Mouse (Mus musculus) mouse trophoblast stem cell (cell line): ENCODE results near the gene Vmn2r29.
"Not testable (repeated sequence)": the region's sequence is repeated elsewhere in the genome, so short reads cannot be mapped to it uniquely, and the experiment has no call there.

Source experiments
- in situ Hi-C, 2 experiments: fragments of 300-500 bp; cut with MseI, MboI; formaldehyde crosslinking; loops; 2 replicates in 1 of 2; 3 replicates in 1 of 2; pipeline ENCODE4 v1.15.1; 2025

Vmn2r29 gene

DNA sequence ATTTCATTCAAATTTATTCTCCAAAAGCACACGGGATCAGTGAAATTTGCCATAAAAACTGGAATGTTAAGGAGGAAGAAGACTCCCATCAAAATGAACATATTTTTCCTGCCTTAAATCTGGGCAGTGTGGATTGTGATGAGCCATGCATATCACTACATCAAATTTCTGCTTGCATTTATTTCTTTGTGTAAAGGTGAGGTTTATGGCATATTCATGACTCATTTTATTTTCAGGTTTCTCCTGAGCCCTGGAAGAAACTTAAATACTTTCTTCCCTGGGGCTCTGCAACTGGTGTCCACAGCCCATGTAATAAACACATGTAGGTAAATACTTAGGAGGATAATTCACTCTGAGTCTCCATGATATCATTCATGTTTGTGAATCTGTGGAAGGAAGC, at the start of gene Vmn2r29:
Gene Vmn2r29 (minus strand): TSS at position 101 of the 400 bp plus-strand sequence.
- in situ Hi-C loops = not testable (repeated sequence)

- in situ Hi-C loops = loop anchor here (25.0 kb wide), 3 partner anchors 333 to 583 kb away; partner anchors contain the start of genes Peg3 (in 1 of the 2) and Usp29 (in 1 of the 2)
Observed at GRCm38 (mm10) chr7:7295595-7295994, 48.5 kb upstream of the Vmn2r29 start.

- in situ Hi-C loops = loop anchor here (10.0 to 25.0 kb wide), 5 partner anchors 87 to 569 kb away; partner anchors contain the start of genes Peg3 (in 1 of the 2), Usp29 (in 1 of the 2) and Zfp773 (in 1 of the 2)
Observed at GRCm38 (mm10) chr7:7281383-7281782, 34.3 kb upstream of the Vmn2r29 start.

GRCm38 (mm10) chr7:7277966-7278567, 30.9 kb upstream of the Vmn2r29 start, which contains the start of gene Gm45844:
Gm45844 (minus strand) TSS chr7:7278289.
- in situ Hi-C loops = loop anchor here (25.0 kb wide), 3 partner anchors 316 to 566 kb away; partner anchors contain the start of genes Peg3 (in 1 of the 2) and Usp29 (in 1 of the 2)

- in situ Hi-C loops = loop anchor here (25.0 kb wide), 3 partner anchors 315 to 565 kb away; partner anchors contain the start of genes Peg3 (in 1 of the 2) and Usp29 (in 1 of the 2)
Observed at GRCm38 (mm10) chr7:7277556-7277955, 30.4 kb upstream of the Vmn2r29 start.

DNA sequence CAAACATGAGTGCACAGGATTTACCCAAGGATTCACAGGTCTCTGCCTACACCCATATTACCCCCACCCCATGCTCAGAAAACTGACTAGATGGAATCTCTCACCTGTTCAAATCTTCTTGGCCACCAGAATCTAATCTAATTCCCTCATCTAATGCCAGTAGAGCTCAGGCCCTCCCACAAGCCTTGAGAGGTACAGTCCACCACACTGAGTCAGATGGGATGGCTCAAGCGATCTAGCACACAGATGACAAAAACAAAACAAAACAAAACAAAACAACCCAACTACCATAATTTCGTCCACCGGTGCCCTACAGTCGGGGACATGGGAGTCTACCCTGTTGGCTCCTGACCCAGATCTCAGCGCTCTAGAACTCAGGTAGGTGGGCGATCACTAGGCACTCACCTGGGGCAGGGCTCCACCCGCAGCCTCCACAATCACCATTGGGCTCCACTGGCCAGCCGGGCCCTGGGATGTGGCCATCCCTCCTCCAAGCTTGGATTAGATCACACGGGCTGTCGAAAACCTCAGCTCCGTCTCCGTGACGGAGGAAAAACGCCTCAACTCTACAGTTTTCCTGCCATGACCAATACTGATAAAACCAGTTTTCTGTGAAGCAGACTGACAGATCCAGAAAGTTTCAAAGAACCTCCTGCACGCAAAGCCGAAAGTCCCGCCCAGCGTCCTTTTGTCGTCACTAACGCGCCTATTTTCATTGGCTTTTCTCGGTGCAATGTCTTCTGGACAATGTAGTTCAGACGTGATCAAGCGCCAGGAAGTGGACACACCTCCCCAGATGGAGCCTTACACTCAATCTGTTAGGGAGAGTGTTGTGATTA, 37.6 kb downstream of the Vmn2r29 start, which contains the start of gene Zfp772:
Gene Zfp772 (minus strand): TSS at position 686 of the 839 bp plus-strand sequence.
- in situ Hi-C loops = not testable (repeated sequence)

DNA sequence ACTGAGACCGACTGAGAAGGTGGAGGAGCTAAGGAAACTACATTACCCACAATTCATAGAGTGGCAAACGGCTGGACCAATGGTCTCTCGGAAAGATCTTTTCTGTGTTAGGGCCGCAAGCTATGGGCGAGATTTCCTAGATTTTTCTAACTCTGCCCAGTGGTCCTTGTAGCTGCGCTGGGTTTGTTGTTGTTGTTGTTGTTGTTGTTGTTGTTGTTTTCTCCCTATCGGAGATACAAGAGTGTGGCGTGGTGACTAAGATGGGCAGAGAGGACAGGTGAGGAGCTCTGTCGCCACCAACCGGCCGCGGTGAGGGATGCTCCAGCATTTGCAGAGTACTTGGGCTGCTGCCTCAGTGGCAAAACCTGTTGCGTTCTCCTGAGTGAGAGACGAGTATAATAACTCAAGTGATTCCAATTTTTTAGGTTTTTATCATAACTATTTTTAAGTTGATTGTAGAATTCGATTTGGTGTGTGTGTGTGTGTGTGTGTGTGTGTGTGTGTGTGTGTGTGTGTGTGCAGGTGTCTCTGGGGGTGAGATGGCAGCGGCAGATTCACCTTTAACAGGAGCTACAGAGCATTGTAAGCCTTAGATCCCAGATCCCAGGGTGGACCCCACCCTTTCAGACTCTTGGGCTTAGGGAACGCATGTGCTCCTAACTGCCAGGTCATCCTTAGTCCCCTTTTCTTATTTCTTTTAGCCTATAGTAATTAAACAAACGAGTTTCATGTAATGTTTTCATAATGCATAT, 58.8 kb downstream of the Vmn2r29 start:
- in situ Hi-C loops = loop anchor here in 1 of 2 experiments (5.0 kb wide), 1 partner anchor 51 kb away; the partner anchor contains the start of gene Zfp773

GRCm38 (mm10) chr7:7187417-7188190, 59.5 kb downstream of the Vmn2r29 start:
- in situ Hi-C loops = loop anchor here in 1 of 2 experiments (5.0 kb wide), 1 partner anchor 50 kb away; the partner anchor contains the start of gene Zfp773

DNA sequence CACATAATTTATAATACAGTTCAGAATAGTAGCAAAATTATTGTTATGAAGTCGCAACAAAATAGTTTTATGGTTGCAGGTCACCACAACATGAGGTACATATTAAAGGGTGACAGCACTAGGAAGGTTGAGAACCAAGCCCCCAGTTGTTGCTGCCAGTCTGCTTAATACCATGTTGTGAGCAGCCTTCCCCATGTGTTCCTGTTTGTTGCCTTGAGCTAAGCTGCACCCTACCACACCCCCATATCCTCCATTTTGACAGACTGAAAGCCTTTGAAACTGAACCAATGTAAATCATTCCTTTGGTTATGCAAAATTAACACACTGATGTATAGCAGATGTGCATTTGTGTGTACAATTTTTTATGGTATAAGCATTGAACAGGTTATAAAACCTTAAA, 61.2 kb downstream of the Vmn2r29 start:
- in situ Hi-C loops = loop anchor here in 1 of 2 experiments (5.0 kb wide), 1 partner anchor 49 kb away; the partner anchor contains the start of gene Zfp773
